Mouse (Mus musculus) small intestine, adult 2 months (tissue): ENCODE results near the gene Basp1.

ENCODE experiments used
- CTCF ChIP-seq: fragments of 200-500 bp; IDR thresholded peaks from 2 replicates; pipeline ENCODE4 v1.5.1; 2012; ENCODE audit warnings: low read depth, mild to moderate bottlenecking, control low read depth, inconsistent platforms, low read length, moderate library complexity, mixed read lengths; ENCODE audit not compliant: insufficient replicate concordance, insufficient read length; ENCODE audit errors: extremely low read depth
- POLR2A ChIP-seq: fragments of 200-500 bp; IDR thresholded peaks from 2 replicates; pipeline ENCODE4 v1.6.1; 2012; ENCODE audit warnings: low read depth, mild to moderate bottlenecking, control low read depth, inconsistent platforms, low read length, moderate library complexity

DNA sequence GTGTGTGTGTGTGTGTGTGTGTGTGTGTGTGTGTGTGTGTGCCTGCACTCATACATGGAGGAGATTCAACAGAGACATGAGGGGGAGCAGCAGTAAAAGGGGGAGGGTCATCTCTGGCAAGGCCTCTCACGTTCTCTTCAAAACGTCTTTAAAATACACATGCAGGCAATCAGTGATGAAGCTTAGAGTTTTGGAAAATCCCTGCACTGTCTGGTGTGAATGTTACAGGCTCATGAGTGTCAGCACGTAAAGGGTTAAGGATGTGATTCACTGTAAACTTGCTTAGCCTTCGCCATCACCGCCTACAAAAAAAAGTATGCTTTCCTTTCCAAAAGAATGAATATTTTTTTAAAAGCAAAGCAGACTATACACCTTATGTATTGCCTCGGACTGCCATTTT lies 2.8 kb upstream of the Basp1 start:
- no peak for TF ChIP-seq POLR2A
- no peak for TF ChIP-seq CTCF
